Mouse (Mus musculus): Measurements from ENCODE around the gene Nkx2-5.

DNA sequence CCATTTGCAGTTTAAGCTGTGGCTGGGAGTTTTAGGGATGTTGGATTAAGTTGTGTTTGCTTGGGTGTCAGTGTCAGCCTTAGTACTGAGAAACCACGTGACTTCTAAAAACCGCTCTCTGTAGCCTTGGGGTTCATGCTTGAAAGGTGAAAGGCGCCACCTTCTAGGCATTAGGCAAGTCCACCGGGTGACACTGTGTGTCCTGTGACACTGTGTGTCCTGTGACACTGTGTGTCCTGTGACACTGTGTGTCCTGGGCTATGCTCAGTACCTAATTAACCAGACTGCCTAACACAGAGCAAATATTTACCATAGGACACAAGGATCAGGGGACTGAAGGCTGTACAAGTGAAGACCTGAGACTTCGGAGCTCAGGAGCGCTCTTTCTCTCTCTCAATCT is 38.8 kb upstream of the Nkx2-5 start:
- TF ChIP-seq CTCF (IDR thresholded peaks at IDR 0.05; ENCODE audit: insufficient read depth, low read depth, low read length) (no peak), POLR2A (IDR thresholded peaks at IDR 0.05; ENCODE audit: insufficient read depth, low read depth, low read length) (no peak)
